Comparison of ENCODE assay signal across 18 mouse cellular contexts in genomic region chr13:52615085-52615484, GRCm38 (mm10). TPM values are rescaled to one million over a fixed set of nuclear protein-coding genes. Genes with fewer than 3 reads are reported as not detected.
DNase-seq lines count a peak whose midpoint lies in the region; ATAC-seq and TF ChIP-seq lines count a peak whose summit lies in the region.
"Had no signal": no experiment of that assay in that cellular context is flagged by ENCODE, and none has a peak within 500 bp of the region (broad histone marks: within the 10 kb centered on the region; RNA-seq: fewer than 3 reads in every experiment).

No protein-coding gene starts in this region.

- H3K4me1 ChIP-seq in spleen, adult 2 months (ENCODE audit: control insufficient read depth, insufficient read depth, insufficient read length) = peaks cover 13% of the 10 kb centered on the region; the same call in 1 of the 2 replicates
- H3K4me1 ChIP-seq in kidney, embryonic 14.5 days (ENCODE audit: control insufficient read depth, insufficient read depth, low read length) = 0 out of 2 replicates have a peak, but pooled peaks cover 3% of the 10 kb centered on the region
- H3K4me1 ChIP-seq: embryonic facial prominence, embryonic 12.5 days; forebrain, embryonic 12.5 days; limb, embryonic 15.5 days; midbrain, embryonic 13.5 days; neural tube, embryonic 12.5 days had no signal

- H3K27ac ChIP-seq in spleen, adult 2 months (ENCODE audit: insufficient read depth, low read length) = peak overlapping the region; percentile 10
- H3K27ac ChIP-seq in kidney, embryonic 14.5 days (ENCODE audit: low read depth, low read length) = no peak overlapping the region
- H3K27ac ChIP-seq: embryonic facial prominence, embryonic 12.5 days; forebrain, embryonic 12.5 days; heart, adult 2 months; limb, embryonic 15.5 days; midbrain, embryonic 13.5 days; neural tube, embryonic 12.5 days had no signal

- no peaks in the 10 kb centered on the region for H3K27me3 ChIP-seq in spleen, adult 2 months (ENCODE audit: control insufficient read depth, insufficient read depth, low read length)
- no peaks in the 10 kb centered on the region for H3K27me3 ChIP-seq in kidney, embryonic 14.5 days (ENCODE audit: control insufficient read depth, insufficient read depth, low read length)
- H3K27me3 ChIP-seq: embryonic facial prominence, embryonic 12.5 days; forebrain, embryonic 12.5 days; limb, embryonic 15.5 days; midbrain, embryonic 13.5 days; neural tube, embryonic 12.5 days had no signal

- peak; percentile 14 for ATAC-seq in activated CD4-positive, CD25-positive, alpha-beta regulatory T cell, adult 4 months
- ATAC-seq in inflammation-experienced regulatory T-cells, adult 6 months = peak; percentile 35
- ATAC-seq in kidney, embryonic 14.5 days (ENCODE audit: low FRiP score, low TSS enrichment) = no peak
- ATAC-seq: midbrain, embryonic 13.5 days had no signal

- H3K36me3 ChIP-seq in spleen, adult 2 months (ENCODE audit: control insufficient read depth, insufficient read depth, low read length) = peaks cover 41% of the 10 kb centered on the region
- no peaks in the 10 kb centered on the region for H3K36me3 ChIP-seq in kidney, embryonic 14.5 days (ENCODE audit: control insufficient read depth, insufficient read depth, low read length)
- H3K36me3 ChIP-seq: embryonic facial prominence, embryonic 12.5 days; forebrain, embryonic 12.5 days; limb, embryonic 15.5 days; midbrain, embryonic 13.5 days; neural tube, embryonic 12.5 days had no signal

- H3K4me2 ChIP-seq in kidney, embryonic 14.5 days (replicated peaks; ENCODE audit: low read depth, low read length) = no peak overlapping the region
- H3K4me2 ChIP-seq: embryonic facial prominence, embryonic 12.5 days; forebrain, embryonic 12.5 days; limb, embryonic 15.5 days; midbrain, embryonic 13.5 days; neural tube, embryonic 12.5 days had no signal

- H3K4me3 ChIP-seq in spleen, adult 2 months (ENCODE audit: extremely low read depth, insufficient read depth, insufficient read length) = no peak overlapping the region
- no peak overlapping the region for H3K4me3 ChIP-seq in kidney, embryonic 14.5 days (ENCODE audit: low read length)
- H3K4me3 ChIP-seq: embryonic facial prominence, embryonic 12.5 days; forebrain, embryonic 12.5 days; heart, adult 2 months; limb, embryonic 15.5 days; midbrain, embryonic 13.5 days; neural tube, embryonic 12.5 days had no signal

- no peaks in the 10 kb centered on the region for H3K9me3 ChIP-seq in kidney, embryonic 14.5 days (ENCODE audit: control insufficient read depth, low read length)
- H3K9me3 ChIP-seq: embryonic facial prominence, embryonic 12.5 days; forebrain, embryonic 12.5 days; limb, embryonic 15.5 days; midbrain, embryonic 13.5 days; neural tube, embryonic 12.5 days had no signal

- TF ChIP-seq CTCF in spleen, adult 2 months (IDR thresholded peaks at IDR 0.05; ENCODE audit: extremely low read depth, insufficient read depth, insufficient read length, insufficient replicate concordance) = no peak

- 47% methylated on average over 4 of the region's 4 CpGs for WGBS in spleen, adult 2 months
- 83% methylated on average over 4 of the region's 4 CpGs for WGBS in kidney, embryonic 14.5 days

- DNase-seq in spleen, adult 2 months (ENCODE audit: low read depth in 1 of 2, low spot score in 2 of 2) = no peak
- DNase-seq in spleen, postnatal 36 days (ENCODE audit: low spot score in 2 of 2) = no peak
- DNase-seq in naive thymus-derived CD4-positive, alpha-beta T cell, adult 2 months (ENCODE audit: low read depth) = peak; percentile 32
- no peak for DNase-seq in urinary bladder, postnatal 4 days (ENCODE audit: low spot score in 2 of 2)
- no peak for DNase-seq in cerebellum, postnatal 36 days
- DNase-seq: adrenal gland, postnatal 14 days; cerebellum, adult 9-11 months; heart, adult 2 months; heart, postnatal 10 days; kidney, postnatal 4 days had no signal

- TF ChIP-seq POLR2A in spleen, adult 2 months (IDR thresholded peaks at IDR 0.05; ENCODE audit: low read depth, low read length) = no peak

- H3K9ac ChIP-seq in kidney, embryonic 14.5 days (ENCODE audit: low read depth, low read length) = no peak overlapping the region
- H3K9ac ChIP-seq: embryonic facial prominence, embryonic 12.5 days; forebrain, embryonic 12.5 days; limb, embryonic 15.5 days; midbrain, embryonic 13.5 days; neural tube, embryonic 12.5 days had no signal

RNA-seq across cellular contexts. Expression of gene Syk, which starts 32.1 kb away (rescaled TPM):
- 119 and 126 TPM in 2 replicates for polyA plus RNA-seq in spleen, adult 2 months (2012; rRNA removed)
- 1 to 10 TPM in 1 of 2 experiments, under 1 TPM in 1; 0.63 to 1.4 TPM for polyA plus RNA-seq in activated CD4-positive, CD25-positive, alpha-beta regulatory T cell, adult 4 months (2017; shearing (Covaris generic))
- polyA plus RNA-seq in inflammation-experienced regulatory T-cells, adult 6 months (2017; shearing (Covaris generic)) = 1 to 10 TPM in 1 of 3 experiments, under 1 TPM in 2; 0.16 to 1.1 (median 0.97) TPM
- 5.9 and 10.0 TPM in 2 replicates for polyA plus RNA-seq in kidney, embryonic 14.5 days (2014; fragmentation: Nextera tagmentation; extraction: Ambion mirVana)

Comparison
In these comparisons a context has a peak if more than half of its experiments do, and no peak if none do; other contexts are left out.
1. RNA of gene Syk, which starts 32.1 kb away (polyA plus RNA-seq): 119 to 126 TPM in spleen, adult 2 months; 5.9 to 10.0 TPM in kidney, embryonic 14.5 days, 0.63 to 1.4 TPM in activated CD4-positive, CD25-positive, alpha-beta regulatory T cell, adult 4 months and 0.16 to 1.1 TPM in inflammation-experienced regulatory T-cells, adult 6 months; every median in the first group is over 10 times any median in the second.